Mouse (Mus musculus): ENCODE measurements around the gene Zfp827.

DNA sequence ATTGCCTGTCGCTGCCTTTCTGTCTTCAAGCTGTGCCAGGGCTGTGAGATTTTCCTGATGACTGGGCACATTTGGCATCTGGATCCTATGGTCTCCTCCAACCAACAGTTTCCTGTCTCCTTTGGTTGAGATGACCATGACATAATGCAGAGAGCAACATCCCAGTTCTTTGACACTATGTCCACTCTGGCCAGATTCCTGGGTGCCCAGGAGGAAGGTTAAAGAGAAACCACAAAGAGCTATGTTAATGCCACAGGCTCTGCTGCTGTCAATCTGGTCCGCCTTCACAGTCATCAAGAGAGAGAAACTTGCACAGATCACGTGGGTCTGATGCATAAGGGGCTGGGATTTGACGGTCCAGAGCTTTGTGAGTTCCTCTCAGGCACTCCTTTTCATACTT lies 18.4 kb downstream of the Zfp827 start:
- TF ChIP-seq CTCF (IDR thresholded peaks at IDR 0.05; ENCODE audit: low read depth) (no peak), EP300 (optimal IDR thresholded peaks at IDR 0.05) (no peak)
